Mouse (Mus musculus): ENCODE measurements around the gene Pfn3. TPM values are rescaled to one million over a fixed set of nuclear protein-coding genes. Genes with fewer than 3 reads are reported as not detected.

Pfn3 gene
- polyA plus RNA-seq, 1 experiment from 2014 or later: not detected

- Histone ChIP-seq H3K9me3 (replicated peaks) (no peaks in the 10 kb centered on the region), H3K27ac (no peak overlapping the region), H3K4me3 (no peak overlapping the region), H3K4me1 (replicated peaks) (peaks cover 4% of the 10 kb centered on the region; the same call in 1 of the 2 replicates), H3K4me2 (no peak overlapping the region), H3K9ac (no peak overlapping the region), H3K27me3 (peaks cover 59% of the 10 kb centered on the region), H3K36me3 (no peaks in the 10 kb centered on the region)
- ATAC-seq (replicated peaks; ENCODE audit: insufficient number of reproducible peaks, insufficient read depth, low FRiP score, low read depth): no peak
- 70% methylated on average over 4 of the region's 4 CpGs for whole genome bisulfite sequencing
These were observed 33.2 kb downstream of the Pfn3 start for GRCm38 (mm10) chr13:55381790-55382189.

GRCm38 (mm10) chr13:55378907-55379580 lies 36.0 kb downstream of the Pfn3 start:
- no peak overlapping the region for H3K27ac ChIP-seq
- H3K4me3 ChIP-seq: no peak overlapping the region; the same call in 1 of the 2 replicates
- WGBS: 11% methylated on average over 32 of the region's 32 CpGs
- H3K4me2 ChIP-seq: 0 out of 2 replicates have a peak overlapping the region, but pooled peaks have one; percentile 18
- no peaks in the 10 kb centered on the region for H3K9me3 ChIP-seq (replicated peaks)
- no peak overlapping the region for H3K9ac ChIP-seq
- no peak for ATAC-seq (replicated peaks; ENCODE audit: insufficient number of reproducible peaks, insufficient read depth, low FRiP score, low read depth)
- no peaks in the 10 kb centered on the region for H3K36me3 ChIP-seq
- H3K4me1 ChIP-seq (replicated peaks): peaks cover 4% of the 10 kb centered on the region; the same call in 1 of the 2 replicates
- peaks cover 78% of the 10 kb centered on the region for H3K27me3 ChIP-seq

GRCm38 (mm10) chr13:55375877-55376276 lies 39.2 kb downstream of the Pfn3 start:
- Histone ChIP-seq H3K4me2 (no peak overlapping the region), H3K4me1 (replicated peaks) (peaks cover 4% of the 10 kb centered on the region; the same call in 1 of the 2 replicates), H3K27ac (no peak overlapping the region), H3K9me3 (replicated peaks) (no peaks in the 10 kb centered on the region), H3K4me3 (no peak overlapping the region), H3K27me3 (peaks cover 86% of the 10 kb centered on the region), H3K36me3 (no peaks in the 10 kb centered on the region), H3K9ac (no peak overlapping the region)
- 60% methylated on average over 2 of the region's 2 CpGs for WGBS
- no peak for ATAC-seq (replicated peaks; ENCODE audit: insufficient number of reproducible peaks, insufficient read depth, low FRiP score, low read depth)

GRCm38 (mm10) chr13:55374206-55374924 lies 40.7 kb downstream of the Pfn3 start:
- Histone ChIP-seq H3K4me2 (no peak overlapping the region), H3K27ac (no peak overlapping the region), H3K36me3 (no peaks in the 10 kb centered on the region), H3K9ac (no peak overlapping the region), H3K9me3 (replicated peaks) (no peaks in the 10 kb centered on the region), H3K4me3 (no peak overlapping the region), H3K27me3 (peaks cover 80% of the 10 kb centered on the region), H3K4me1 (replicated peaks) (peaks cover 9% of the 10 kb centered on the region)
- 55% methylated on average over 6 of the region's 6 CpGs for WGBS
- no peak for ATAC-seq (replicated peaks; ENCODE audit: insufficient number of reproducible peaks, insufficient read depth, low FRiP score, low read depth)

GRCm38 (mm10) chr13:55371740-55372139 lies 43.3 kb downstream of the Pfn3 start:
- no peak overlapping the region for H3K4me3 ChIP-seq
- peaks cover 62% of the 10 kb centered on the region for H3K27me3 ChIP-seq
- WGBS: 54% methylated on average over 5 of the region's 5 CpGs
- no peaks in the 10 kb centered on the region for H3K9me3 ChIP-seq (replicated peaks)
- peaks cover 7% of the 10 kb centered on the region for H3K4me1 ChIP-seq (replicated peaks)
- H3K36me3 ChIP-seq: no peaks in the 10 kb centered on the region
- no peak overlapping the region for H3K4me2 ChIP-seq
- H3K27ac ChIP-seq: no peak overlapping the region
- no peak for ATAC-seq (replicated peaks; ENCODE audit: insufficient number of reproducible peaks, insufficient read depth, low FRiP score, low read depth)
- H3K9ac ChIP-seq: no peak overlapping the region

- H3K36me3 ChIP-seq: no peaks in the 10 kb centered on the region
- no peaks in the 10 kb centered on the region for H3K9me3 ChIP-seq (replicated peaks)
- no peak overlapping the region for H3K4me3 ChIP-seq
- WGBS: 66% methylated on average over 8 of the region's 8 CpGs
- peaks cover 7% of the 10 kb centered on the region for H3K4me1 ChIP-seq (replicated peaks)
- H3K4me2 ChIP-seq: no peak overlapping the region
- no peak overlapping the region for H3K9ac ChIP-seq
- no peak for ATAC-seq (replicated peaks; ENCODE audit: insufficient number of reproducible peaks, insufficient read depth, low FRiP score, low read depth)
- no peak overlapping the region for H3K27ac ChIP-seq
- H3K27me3 ChIP-seq: peaks cover 62% of the 10 kb centered on the region
These were observed 43.9 kb downstream of the Pfn3 start for GRCm38 (mm10) chr13:55371007-55371681.

- 25% methylated on average over 3 of the region's 3 CpGs for WGBS
These were observed 44.8 kb downstream of the Pfn3 start for GRCm38 (mm10) chr13:55370234-55370633.

GRCm38 (mm10) chr13:55369531-55370114 lies 45.4 kb downstream of the Pfn3 start, which contains the start of gene Rgs14:
Gene Rgs14 (plus strand): TSS chr13:55369732.
- H3K27ac ChIP-seq: no peak within 1 kb of the TSS
- ATAC-seq (replicated peaks; ENCODE audit: insufficient number of reproducible peaks, insufficient read depth, low FRiP score, low read depth): peak; percentile 44; the same call in 1 of the 2 replicates
- peak within 1 kb of the TSS; percentile 38; the same call in 1 of the 2 replicates for H3K9ac ChIP-seq

More at GRCm38 (mm10) chr13:55370234-55370633, 44.8 kb downstream of the Pfn3 start:
- ATAC-seq (replicated peaks; ENCODE audit: insufficient number of reproducible peaks, insufficient read depth, low FRiP score, low read depth): no peak; the same call in 1 of the 2 replicates
- Histone ChIP-seq H3K4me3 (peak overlapping the region; percentile 31; the same call in 1 of the 2 replicates), H3K9me3 (replicated peaks) (no peaks in the 10 kb centered on the region), H3K4me2 (peak overlapping the region; percentile 37), H3K4me1 (replicated peaks) (peaks cover 7% of the 10 kb centered on the region), H3K27me3 (peaks cover 55% of the 10 kb centered on the region), H3K27ac (no peak overlapping the region), H3K36me3 (no peaks in the 10 kb centered on the region), H3K9ac (no peak overlapping the region; the same call in 1 of the 2 replicates)

GRCm38 (mm10) chr13:55368401-55368800 lies 46.6 kb downstream of the Pfn3 start:
- ATAC-seq (replicated peaks; ENCODE audit: insufficient number of reproducible peaks, insufficient read depth, low FRiP score, low read depth): no peak
- Histone ChIP-seq H3K4me1 (replicated peaks) (peaks cover 7% of the 10 kb centered on the region), H3K27ac (no peak overlapping the region), H3K4me2 (no peak overlapping the region), H3K36me3 (no peaks in the 10 kb centered on the region), H3K4me3 (no peak overlapping the region), H3K27me3 (peaks cover 37% of the 10 kb centered on the region), H3K9ac (no peak overlapping the region), H3K9me3 (replicated peaks) (no peaks in the 10 kb centered on the region)
- whole genome bisulfite sequencing: 70% methylated on average over 7 of the region's 7 CpGs

More at GRCm38 (mm10) chr13:55369531-55370114, 45.4 kb downstream of the Pfn3 start, which contains the start of gene Rgs14:
- H3K4me3 ChIP-seq: peak within 1 kb of the TSS; percentile 31
- WGBS: 43% methylated on average over 13 of the region's 13 CpGs
- H3K4me1 ChIP-seq (replicated peaks): peaks cover 7% of the 10 kb centered on the region
- H3K36me3 ChIP-seq: no peaks in the 10 kb centered on the region
- H3K4me2 ChIP-seq: peak within 1 kb of the TSS; percentile 37
- H3K27me3 ChIP-seq: peaks cover 50% of the 10 kb centered on the region
- no peaks in the 10 kb centered on the region for H3K9me3 ChIP-seq (replicated peaks)

All from heart, embryonic 15.5 days (tissue).